Mouse (Mus musculus) ES-E14 (cell line): Measurements from ENCODE around the gene Lrba.

Experiments used
- CHD2 ChIP-seq: IDR thresholded peaks from 2 replicates; pipeline ENCODE4 v1.6.1; 2014; ENCODE audit warnings: mild to moderate bottlenecking, low read depth, low read length, inconsistent platforms
- HCFC1 ChIP-seq: IDR thresholded peaks from 2 replicates; pipeline ENCODE4 v1.6.1; 2012; ENCODE audit warnings: low read length, inconsistent platforms, borderline replicate concordance; ENCODE audit not compliant: insufficient read depth
- MAFK ChIP-seq: IDR thresholded peaks from 2 replicates; pipeline ENCODE4 v1.6.1; 2014; ENCODE audit warnings: mild to moderate bottlenecking, low read depth, low read length, inconsistent platforms; ENCODE audit not compliant: insufficient read depth
- ZC3H11A ChIP-seq: IDR thresholded peaks from 2 replicates; pipeline ENCODE4 v1.6.1; 2012; ENCODE audit warnings: low read depth, mild to moderate bottlenecking, inconsistent platforms, low read length, borderline replicate concordance
- ZNF384 ChIP-seq: IDR thresholded peaks from 2 replicates; pipeline ENCODE4 v1.6.1; 2012; ENCODE audit warnings: low read depth, low read length, inconsistent platforms

DNA sequence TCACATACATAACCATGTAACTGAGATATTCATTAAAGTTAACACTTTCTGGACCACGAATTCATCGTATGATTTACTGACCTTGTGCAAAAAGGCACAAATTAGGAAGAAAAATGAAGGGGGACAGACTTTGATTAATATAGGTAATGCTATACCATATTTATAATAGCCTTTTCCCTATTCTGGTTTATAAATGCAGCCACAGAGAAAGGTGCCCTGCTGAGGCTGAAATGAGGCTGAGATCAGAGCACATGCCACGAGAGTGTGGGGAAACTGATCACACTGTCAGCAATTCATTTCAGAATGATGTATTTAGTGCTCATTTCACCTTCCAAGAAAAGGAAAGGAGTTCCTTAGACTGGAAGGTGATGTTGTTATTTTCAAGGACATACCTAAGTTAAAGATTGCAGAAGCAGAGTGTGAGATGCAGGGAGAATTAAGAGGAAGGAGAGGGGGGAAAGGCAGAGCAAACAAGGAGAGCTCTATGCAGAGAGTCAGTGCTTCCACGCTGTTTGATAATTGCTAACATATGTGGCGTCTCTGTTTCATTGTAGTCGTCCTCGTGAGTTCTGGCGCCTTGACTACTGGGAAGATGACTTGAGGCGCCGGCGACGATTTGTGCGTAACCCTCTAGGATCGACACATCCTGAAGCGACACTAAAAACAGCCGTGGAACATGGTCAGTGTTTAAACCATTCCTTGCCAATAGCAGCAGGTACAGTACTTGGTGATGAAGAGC is 307.2 kb downstream of the Lrba start:
- TF ChIP-seq ZNF384 (no peak), ZC3H11A (no peak), HCFC1 (no peak), CHD2 (no peak), MAFK (no peak)
